Mouse (Mus musculus) cortical plate, adult 2 months (tissue): ENCODE measurements around the gene Fam50b.

Source experiments
- CTCF ChIP-seq: fragments of 200-500 bp; IDR thresholded peaks from 2 replicates; pipeline ENCODE4 v1.5.1; 2011; ENCODE audit warnings: mild to moderate bottlenecking, control low read depth, low read length; ENCODE audit not compliant: insufficient read depth; ENCODE audit errors: extremely low read depth
- POLR2A ChIP-seq: fragments of 200-500 bp; IDR thresholded peaks from 2 replicates; pipeline ENCODE4 v1.6.1; 2011; ENCODE audit warnings: mild to moderate bottlenecking, low read length, control low read depth; ENCODE audit not compliant: insufficient read depth; ENCODE audit errors: extremely low read depth

GRCm38 (mm10) chr13:34746811-34747210 lies 12.2 kb downstream of the Fam50b start:
- TF ChIP-seq CTCF (no peak), POLR2A (no peak)
